Mouse (Mus musculus) intestine, postnatal 0 days (tissue): ENCODE measurements around the gene Nhlrc4. TPM values are rescaled to one million over a fixed set of nuclear protein-coding genes. Genes with fewer than 3 reads are reported as not detected.

ENCODE experiments used
- ATAC-seq: fragments of 200-750 bp; cut with Nextera tagmentation; 2 replicates; pipeline ENCODE4 v1.8.0; 2017; ENCODE audit warnings: mild to moderate bottlenecking, moderate TSS enrichment, moderate library complexity
- H3K27ac ChIP-seq: fragments of 300-500 bp; sonication (generic); 2 replicates; pipeline ENCODE4 v1.5.1; 2014; ENCODE audit warnings: mild to moderate bottlenecking, low read depth, low read length, moderate library complexity
- H3K27me3 ChIP-seq: fragments of 300-500 bp; sonication (generic); replicated peaks from 2 replicates; pipeline ENCODE4 v1.6.1; 2014; ENCODE audit warnings: low read length, mixed read lengths; ENCODE audit not compliant: control insufficient read depth, insufficient read depth
- H3K36me3 ChIP-seq: fragments of 300-500 bp; sonication (generic); 2 replicates; pipeline ENCODE4 v1.6.1; 2014; ENCODE audit warnings: mild to moderate bottlenecking, moderate library complexity; ENCODE audit not compliant: control insufficient read depth, insufficient read depth
- H3K4me1 ChIP-seq: fragments of 300-500 bp; sonication (generic); replicated peaks from 2 replicates; pipeline ENCODE4 v1.6.1; 2014; ENCODE audit warnings: antibody characterized with exemption, low read length, mixed read lengths; ENCODE audit not compliant: control insufficient read depth, insufficient read depth
- H3K4me2 ChIP-seq: fragments of 300-500 bp; sonication (generic); replicated peaks from 2 replicates; pipeline ENCODE4 v1.6.1; 2014; ENCODE audit warnings: low read depth, mild to moderate bottlenecking, moderate library complexity
- H3K4me3 ChIP-seq: fragments of 300-500 bp; sonication (generic); 2 replicates; pipeline ENCODE4 v1.5.1; 2014; ENCODE audit warnings: low read depth, low read length
- H3K9ac ChIP-seq: fragments of 300-500 bp; sonication (generic); 2 replicates; pipeline ENCODE4 v1.6.1; 2014; ENCODE audit warnings: mild to moderate bottlenecking, low read depth, low read length
- H3K9me3 ChIP-seq: fragments of 300-500 bp; sonication (generic); 2 replicates; pipeline ENCODE4 v1.6.1; 2016; ENCODE audit warnings: mixed run types; ENCODE audit not compliant: control insufficient read depth
- CTCF ChIP-seq: sonication (generic); IDR thresholded peaks from 2 replicates; pipeline ENCODE4 v1.5.1; 2016; ENCODE audit warnings: low read depth, mild to moderate bottlenecking, control low read depth, antibody characterized with exemption, moderate library complexity
- WGBS: fragments of 180-500 bp; shearing (Covaris S2); extraction: QIAGEN DNeasy Blood & Tissue Kit; methylation state at CpG from one replicate; pipeline ENCODE4 v1.1.7; 2014; 5-methylcytosine and 5-hydroxymethylcytosine counted together
- polyA plus RNA-seq: library from polyadenylated mRNA; unstranded; fragments of >200 nt; fragmentation: Nextera tagmentation; extraction: Ambion mirVana; gene quantifications from 2 replicates; pipeline ENCODE4 v1.2.1, GENCODE M21; 2015

Nhlrc4 gene
- polyA plus RNA-seq, 1 experiment from 2014 or later: not detected

- no peak overlapping the region for H3K27ac ChIP-seq
- H3K4me1 ChIP-seq: no peaks in the 10 kb centered on the region
- no peak for ATAC-seq
- no peaks in the 10 kb centered on the region for H3K9me3 ChIP-seq
- no peak overlapping the region for H3K4me2 ChIP-seq
- H3K4me3 ChIP-seq: no peak overlapping the region
- no peak for TF ChIP-seq CTCF
- H3K27me3 ChIP-seq: no peaks in the 10 kb centered on the region
- WGBS: 76% methylated on average over 12 of the region's 12 CpGs
- no peak overlapping the region for H3K9ac ChIP-seq
- H3K36me3 ChIP-seq: peaks cover 6% of the 10 kb centered on the region; the same call in 1 of the 2 replicates
Observed at GRCm38 (mm10) chr17:25895891-25896290, 48.9 kb downstream of the Nhlrc4 start.

GRCm38 (mm10) chr17:25895415-25895814 is 49.3 kb downstream of the Nhlrc4 start:
- Histone ChIP-seq H3K4me1 (no peaks in the 10 kb centered on the region), H3K27me3 (no peaks in the 10 kb centered on the region), H3K4me3 (no peak overlapping the region), H3K27ac (no peak overlapping the region), H3K9me3 (no peaks in the 10 kb centered on the region), H3K9ac (no peak overlapping the region), H3K4me2 (no peak overlapping the region), H3K36me3 (0 out of 2 replicates have a peak, but pooled peaks cover 6% of the 10 kb centered on the region)
- ATAC-seq: no peak
- no peak for TF ChIP-seq CTCF
- 55% methylated on average over 2 of the region's 2 CpGs for WGBS

GRCm38 (mm10) chr17:25893975-25894617 is 50.7 kb downstream of the Nhlrc4 start:
- H3K9ac ChIP-seq: no peak overlapping the region
- ATAC-seq: peak; percentile 73
- H3K27me3 ChIP-seq: no peaks in the 10 kb centered on the region
- no peaks in the 10 kb centered on the region for H3K9me3 ChIP-seq
- WGBS: 34% methylated on average over 2 of the region's 2 CpGs
- H3K4me1 ChIP-seq: no peaks in the 10 kb centered on the region
- peak; percentile 99 for TF ChIP-seq CTCF
- H3K36me3 ChIP-seq: peaks cover 13% of the 10 kb centered on the region; the same call in 1 of the 2 replicates
- H3K4me2 ChIP-seq: no peak overlapping the region
- no peak overlapping the region for H3K27ac ChIP-seq
- H3K4me3 ChIP-seq: no peak overlapping the region

Other genes starting within 250 kb of the Nhlrc4 start
- gene Gng13, start 227.8 kb downstream of the Nhlrc4 start, polyA plus RNA-seq: 0.92 and 0.95 TPM in 2 replicates
- gene Chtf18, start 217.5 kb downstream of the Nhlrc4 start, polyA plus RNA-seq: 4.3 and 6.1 TPM in 2 replicates
- gene Rpusd1, start 217.3 kb downstream of the Nhlrc4 start, polyA plus RNA-seq: 6.7 and 7.2 TPM in 2 replicates
- gene Mslnl, start 208.9 kb downstream of the Nhlrc4 start, polyA plus RNA-seq: not detected in 2 replicates
- 48.2 and 57.0 TPM in 2 replicates for gene Msln, start 190.6 kb downstream of the Nhlrc4 start, polyA plus RNA-seq
- 20.2 and 21.7 TPM in 2 replicates for gene Narfl, start 171.2 kb downstream of the Nhlrc4 start, polyA plus RNA-seq
- 28.2 and 31.4 TPM in 2 replicates for gene Haghl, start 159.3 kb downstream of the Nhlrc4 start, polyA plus RNA-seq
- 0.09 and 0.18 TPM in 2 replicates for gene Ccdc78, start 158.4 kb downstream of the Nhlrc4 start, polyA plus RNA-seq
- 127 and 129 TPM in 2 replicates for gene Fam173a, start 152.1 kb downstream of the Nhlrc4 start, polyA plus RNA-seq
- not detected in 2 replicates for gene AC134908.4, start 149.3 kb downstream of the Nhlrc4 start, polyA plus RNA-seq
- 21.4 and 23.5 TPM in 2 replicates for gene Metrn, start 147.8 kb downstream of the Nhlrc4 start, polyA plus RNA-seq
- 1.1 and 1.5 TPM in 2 replicates for gene Fbxl16, start 135.9 kb downstream of the Nhlrc4 start, polyA plus RNA-seq
- gene Wdr24, start 121.3 kb downstream of the Nhlrc4 start, polyA plus RNA-seq: 9.6 and 10.2 TPM in 2 replicates
- gene Jmjd8, start 116.1 kb downstream of the Nhlrc4 start, polyA plus RNA-seq: 22.7 and 23.0 TPM in 2 replicates
- gene Stub1, start 111.6 kb downstream of the Nhlrc4 start, polyA plus RNA-seq: 245 and 246 TPM in 2 replicates
- gene Rhbdl1, start 107.7 kb downstream of the Nhlrc4 start, polyA plus RNA-seq: 1.4 and 1.9 TPM in 2 replicates
- gene Gm20683, start 103.2 kb downstream of the Nhlrc4 start, polyA plus RNA-seq: 0.54 and 0.90 TPM in 2 replicates
- 18.1 and 20.4 TPM in 2 replicates for gene Rhot2, start 100.1 kb downstream of the Nhlrc4 start, polyA plus RNA-seq
- 2.5 and 2.9 TPM in 2 replicates for gene Wdr90, start 83.5 kb downstream of the Nhlrc4 start, polyA plus RNA-seq
- 51.0 and 55.9 TPM in 2 replicates for gene Mcrip2, start 76.2 kb downstream of the Nhlrc4 start, polyA plus RNA-seq
- gene Mettl26, start 69.9 kb downstream of the Nhlrc4 start, polyA plus RNA-seq: 46.6 and 51.7 TPM in 2 replicates
- 0.14 and 0.27 TPM in 2 replicates for gene Wfikkn1, start 64.1 kb downstream of the Nhlrc4 start, polyA plus RNA-seq
- 15.8 and 16.9 TPM in 2 replicates for gene Rab40c, start 25.2 kb downstream of the Nhlrc4 start, polyA plus RNA-seq
- gene Pigq, start within 50 bp of the Nhlrc4 start, polyA plus RNA-seq: 34.9 and 37.2 TPM in 2 replicates
- gene A930017K11Rik, start 7.6 kb upstream of the Nhlrc4 start, polyA plus RNA-seq: 0.05 and 0.09 TPM in 2 replicates
- 29.5 and 37.4 TPM in 2 replicates for gene Capn15, start 40.8 kb upstream of the Nhlrc4 start, polyA plus RNA-seq
- 32.3 and 37.5 TPM in 2 replicates for gene Rab11fip3, start 124.6 kb upstream of the Nhlrc4 start, polyA plus RNA-seq
- 36.2 and 37.4 TPM in 2 replicates for gene Decr2, start 145.4 kb upstream of the Nhlrc4 start, polyA plus RNA-seq
- 18.5 and 20.4 TPM in 2 replicates for gene Nme4, start 150.6 kb upstream of the Nhlrc4 start, polyA plus RNA-seq
- 26.5 TPM in 2 replicates for gene Tmem8, start 168.3 kb upstream of the Nhlrc4 start, polyA plus RNA-seq
- 142 and 143 TPM in 2 replicates for gene Mrpl28, start 178.5 kb upstream of the Nhlrc4 start, polyA plus RNA-seq
- gene Axin1, start 193.7 kb upstream of the Nhlrc4 start, polyA plus RNA-seq: 9.3 and 9.6 TPM in 2 replicates